Mouse (Mus musculus): Measurements from ENCODE around the gene Ecd.
A peak's percentile ranks its signal among the peaks of the same experiment; 100 is the strongest.
"Not testable (repeated sequence)": the region's sequence is repeated elsewhere in the genome, so short reads cannot be mapped to it uniquely, and the experiment has no call there.

Gene Ecd

GRCm38 (mm10) chr14:20319420-20319819 lies 28.5 kb downstream of the Ecd start:
- DNase-seq, result peak; percentile 37 to 59

GRCm38 (mm10) chr14:20315137-20315536 lies 32.8 kb downstream of the Ecd start:
- DNase-seq, result no peak

GRCm38 (mm10) chr14:20305085-20305484 lies 42.8 kb downstream of the Ecd start:
- DNase-seq, result not testable (repeated sequence)

GRCm38 (mm10) chr14:20298131-20298530 lies 49.8 kb downstream of the Ecd start:
- no peak for DNase-seq

- DNase-seq, result no peak
Measured at GRCm38 (mm10) chr14:20297616-20298015, 50.3 kb downstream of the Ecd start.

- DNase-seq, result no peak
Measured at GRCm38 (mm10) chr14:20294947-20295346, 53.0 kb downstream of the Ecd start.

- DNase-seq, result peak; percentile 83 to 88
Measured at GRCm38 (mm10) chr14:20294117-20294892, 53.6 kb downstream of the Ecd start, which contains the start of gene Nudt13. Nudt13 (plus strand) TSS chr14:20294697.

- DNase-seq, result no peak
Measured at GRCm38 (mm10) chr14:20291391-20291790, 56.5 kb downstream of the Ecd start.

Measured in lung, postnatal 4 days (tissue).